Mouse (Mus musculus) brain, embryonic 14.5 days (tissue): ENCODE results near the gene Ppp4c. TPM values are rescaled to one million over a fixed set of nuclear protein-coding genes. Genes with fewer than 3 reads are reported as not detected.
A peak's percentile ranks its signal among the peaks of the same experiment; 100 is the strongest.

ENCODE experiments used
- DNase-seq: peaks from one replicate; pipeline ENCODE4 v3.0.0-alpha.2; 2011; ENCODE audit warnings: low read depth
- CTCF ChIP-seq: fragments of 200-500 bp; IDR thresholded peaks from 2 replicates; pipeline ENCODE4 v1.5.1; 2012; ENCODE audit warnings: inconsistent platforms, mild to moderate bottlenecking, moderate library complexity, borderline replicate concordance; ENCODE audit not compliant: insufficient read depth, insufficient read length; ENCODE audit errors: extremely low read depth
- POLR2A ChIP-seq: fragments of 200-500 bp; IDR thresholded peaks from 2 replicates; pipeline ENCODE4 v1.6.1; 2012; ENCODE audit warnings: mild to moderate bottlenecking, inconsistent platforms, borderline replicate concordance; ENCODE audit not compliant: poor library complexity, insufficient read depth, insufficient read length, severe bottlenecking; ENCODE audit errors: extremely low read depth
- polyA plus RNA-seq: library from polyadenylated mRNA; depleted of rRNA; stranded (reverse); fragments of >200 nt; gene quantifications from 2 replicates; pipeline ENCODE4 v1.2.3, GENCODE M21; 2012; rRNA removed

Ppp4c gene
- polyA plus RNA-seq, result 219 and 232 TPM in 2 replicates

DNA sequence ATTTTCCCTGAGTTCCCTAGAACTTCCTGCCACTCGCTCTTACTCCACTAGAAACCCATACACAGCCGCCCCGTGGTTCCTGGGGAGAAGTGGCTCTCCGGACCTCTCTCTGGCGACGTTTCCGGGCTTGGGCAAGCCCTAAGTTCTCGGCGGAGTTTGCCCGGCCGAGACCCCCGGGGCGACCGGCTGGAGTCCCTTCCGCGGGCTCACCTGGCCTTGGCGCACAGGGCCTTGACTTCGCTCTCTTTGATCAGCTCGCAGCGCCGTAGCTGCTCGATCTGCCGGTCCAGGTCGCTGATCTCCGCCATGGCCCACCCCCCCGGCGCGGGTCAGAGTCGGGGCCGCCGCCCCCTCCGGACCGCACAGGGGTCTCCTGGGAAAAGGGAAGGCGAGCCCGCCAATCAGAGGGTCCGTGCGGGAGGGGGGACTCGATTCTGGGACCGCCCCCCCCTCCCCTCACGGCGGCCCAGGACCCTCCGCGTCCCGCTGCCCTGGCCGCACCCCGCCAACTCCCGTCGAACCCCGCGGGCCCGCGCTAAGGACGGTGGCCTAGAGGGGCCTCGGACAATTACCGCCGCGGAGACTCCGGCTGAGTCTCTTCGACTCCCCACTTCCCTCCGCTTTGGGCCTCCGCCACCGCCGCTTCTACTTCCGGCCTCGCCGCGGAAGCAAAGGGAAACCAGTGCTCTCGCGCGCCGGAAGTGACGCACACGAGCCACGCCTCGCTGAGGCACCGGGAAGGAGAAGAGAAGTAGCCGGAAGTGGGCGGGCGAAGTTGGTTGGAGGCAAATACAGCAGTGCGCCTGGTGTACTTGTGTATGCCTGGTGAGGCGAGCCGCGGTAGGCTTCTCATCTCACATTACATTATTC is at the start of gene Ppp4c:
TSS of gene Ppp4c (minus strand) at position 646 of the 870 bp plus-strand sequence.
- peak; percentile 64 for TF ChIP-seq POLR2A
- no peak for TF ChIP-seq CTCF
- DNase-seq, result peak; percentile 99

DNA sequence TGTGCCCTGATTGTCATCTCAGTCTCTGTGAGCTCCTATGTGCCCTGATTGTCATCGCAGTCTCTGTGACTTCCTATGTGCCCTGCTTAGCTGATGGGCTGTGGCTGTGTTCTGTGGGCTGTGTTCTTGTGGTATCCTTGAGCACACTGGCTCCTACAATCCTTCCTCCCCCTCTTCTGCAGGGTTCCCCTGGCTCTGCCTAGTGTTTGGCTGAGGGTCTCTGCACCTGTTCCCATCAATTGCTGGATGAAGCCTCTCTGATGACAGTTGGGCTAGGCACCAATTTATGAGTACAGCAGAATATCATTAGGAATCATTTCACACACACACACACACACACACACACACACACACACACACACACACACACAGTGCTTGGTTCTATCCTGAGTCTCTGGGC is 41.0 kb upstream of the Ppp4c start:
- TF ChIP-seq POLR2A (no peak), CTCF (no peak)

DNA sequence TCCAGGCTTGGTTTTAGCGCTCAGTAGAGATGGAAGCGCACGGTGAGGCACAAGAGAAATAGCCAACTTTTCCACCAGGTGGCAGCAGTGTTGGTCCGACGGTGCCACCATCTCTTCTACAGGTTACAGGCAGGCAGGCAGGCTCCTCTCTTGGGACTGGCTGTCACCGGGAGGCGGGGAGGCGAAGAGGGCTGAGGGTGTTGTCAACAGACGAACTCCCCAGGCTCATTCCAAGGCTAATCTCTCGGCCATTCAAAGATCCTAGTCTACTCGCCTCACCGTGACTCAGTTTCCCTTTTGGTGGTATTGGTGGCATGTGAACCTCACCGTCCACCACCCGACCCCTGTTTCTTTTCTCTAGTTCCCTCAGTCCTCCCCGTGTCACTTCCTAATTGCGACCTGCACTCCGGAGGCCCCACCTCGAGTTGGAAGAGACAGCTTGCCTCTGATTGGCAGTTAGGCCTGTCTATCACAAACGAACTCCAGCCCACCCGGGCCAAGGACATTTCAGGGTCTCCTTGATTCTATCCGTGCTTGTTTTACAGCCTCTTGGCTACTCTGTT is 39.8 kb upstream of the Ppp4c start:
- TF ChIP-seq CTCF, result peak; percentile 90
- no peak for TF ChIP-seq POLR2A

More for the DNA sequence above, 41.0 kb upstream of the Ppp4c start:
- no peak for DNase-seq

DNA sequence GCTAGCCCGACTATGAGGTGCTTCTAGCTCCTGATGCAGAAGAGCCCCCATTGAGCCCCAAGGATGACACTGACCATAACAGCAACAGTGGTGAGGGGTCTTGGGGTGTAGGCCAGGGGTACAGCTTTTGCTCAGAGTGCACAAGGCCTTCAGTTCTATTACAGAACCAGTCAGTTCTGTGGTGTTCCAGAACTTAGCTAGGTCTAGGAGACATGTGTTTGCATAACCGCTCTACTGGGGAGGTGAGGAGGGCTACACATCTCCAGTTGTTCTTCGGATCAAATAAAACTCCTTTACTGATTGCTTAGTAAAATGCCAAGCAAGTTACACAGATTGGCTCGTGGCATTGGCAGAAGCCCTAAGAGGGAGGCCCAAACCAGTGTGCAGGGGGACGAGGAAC is 39.2 kb upstream of the Ppp4c start, which contains the start of gene 4930451I11Rik:
TSS of gene 4930451I11Rik (minus strand) at position 101 of the 400 bp plus-strand sequence.
- TF ChIP-seq CTCF (no peak), POLR2A (no peak)

More for the DNA sequence above, 39.8 kb upstream of the Ppp4c start:
- DNase-seq, result peak; percentile 90

DNA sequence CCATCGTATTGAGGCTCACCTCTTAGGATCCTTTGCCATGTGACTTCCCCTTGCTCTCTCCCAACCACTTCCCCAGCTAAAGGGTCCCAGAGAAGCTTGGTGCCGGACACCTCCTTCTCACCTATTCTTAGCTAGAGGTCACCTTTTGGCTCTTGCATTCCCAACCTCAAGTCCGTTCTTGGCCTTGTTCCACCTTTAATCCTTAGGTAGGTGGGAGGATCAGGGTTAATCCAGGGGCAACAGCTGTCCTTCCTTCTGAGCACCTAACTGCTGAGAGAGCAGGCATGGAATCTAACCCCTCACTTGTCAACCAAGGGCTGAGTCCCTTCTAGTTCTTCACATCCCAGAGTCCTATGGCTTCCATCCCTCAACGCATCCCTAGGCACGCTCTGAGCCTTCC is 33.7 kb upstream of the Ppp4c start:
- DNase-seq, result no peak
- TF ChIP-seq CTCF (no peak), POLR2A (no peak)

More for the DNA sequence above, 39.2 kb upstream of the Ppp4c start, which contains the start of gene 4930451I11Rik:
- DNase-seq, result no peak

DNA sequence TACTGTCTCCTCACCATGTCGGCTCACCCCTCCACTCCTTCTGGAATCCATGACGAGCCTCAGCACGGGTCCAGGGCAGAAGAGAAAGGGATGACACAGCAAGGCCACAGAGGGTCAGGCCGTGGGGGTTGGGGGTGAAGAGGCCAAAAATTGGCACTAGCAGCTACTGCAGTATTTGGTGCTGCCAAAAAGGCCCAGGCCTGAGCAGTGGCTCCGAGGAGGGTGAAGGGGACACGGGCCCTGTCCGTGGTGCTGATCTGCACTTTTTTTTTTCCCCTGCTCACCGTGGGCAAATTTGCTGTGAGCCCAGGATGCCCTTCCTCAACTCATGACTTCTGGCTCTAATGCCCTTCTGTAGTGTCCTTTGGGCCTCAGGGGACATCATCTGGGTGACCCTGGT is 33.1 kb upstream of the Ppp4c start:
- DNase-seq, result no peak
- TF ChIP-seq POLR2A (no peak), CTCF (no peak)

DNA sequence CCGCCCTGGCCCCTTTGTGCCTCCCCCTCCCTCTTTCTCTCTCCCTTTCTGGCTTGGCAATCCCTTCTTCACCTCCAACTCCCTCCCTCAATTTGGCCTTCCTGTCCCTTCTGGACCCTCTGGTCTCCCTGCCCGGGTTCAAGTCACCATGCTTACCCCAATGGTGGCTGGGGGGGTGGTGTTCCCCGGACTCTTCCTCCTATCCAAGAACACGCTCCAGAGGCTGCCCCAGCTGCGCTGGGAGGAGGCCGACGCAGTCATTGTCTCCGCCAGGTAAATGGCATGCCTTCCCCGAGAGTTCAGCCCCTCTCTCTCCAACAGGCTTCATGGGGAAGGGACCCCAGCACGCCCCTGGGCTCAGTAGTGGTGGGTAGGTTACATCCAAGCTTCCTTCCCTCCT is 31.6 kb upstream of the Ppp4c start:
- no peak for DNase-seq
- TF ChIP-seq POLR2A (no peak), CTCF (no peak)

DNA sequence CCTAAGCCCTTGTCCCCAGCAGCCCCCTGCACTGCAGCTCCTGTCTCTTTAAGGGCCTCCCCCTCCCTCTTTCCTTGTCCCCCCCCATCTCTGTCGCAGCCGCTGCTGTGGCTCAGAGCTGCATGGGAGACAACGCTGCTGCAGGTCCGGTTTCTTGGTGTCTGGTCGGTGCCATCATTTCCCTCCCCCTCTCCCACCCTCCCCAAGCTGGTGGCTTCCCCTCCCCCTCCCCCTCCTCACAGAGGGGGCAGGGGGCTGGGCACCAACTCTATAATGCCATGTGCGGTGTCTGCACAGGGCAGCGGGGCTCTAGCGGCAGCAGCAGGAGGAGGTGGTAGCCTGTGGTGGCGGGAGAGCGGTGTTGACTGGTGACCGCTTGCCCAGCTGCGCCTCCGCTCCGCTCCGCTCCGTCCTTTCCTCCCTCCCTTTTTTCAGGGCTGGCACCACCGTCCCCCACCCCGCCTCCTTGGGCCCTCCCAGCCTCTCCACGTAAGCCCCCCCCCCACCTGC is 31.0 kb upstream of the Ppp4c start:
- TF ChIP-seq POLR2A (peak; percentile 48; the same call in 1 of the 2 replicates), CTCF (no peak)
- DNase-seq, result peak; percentile 85

DNA sequence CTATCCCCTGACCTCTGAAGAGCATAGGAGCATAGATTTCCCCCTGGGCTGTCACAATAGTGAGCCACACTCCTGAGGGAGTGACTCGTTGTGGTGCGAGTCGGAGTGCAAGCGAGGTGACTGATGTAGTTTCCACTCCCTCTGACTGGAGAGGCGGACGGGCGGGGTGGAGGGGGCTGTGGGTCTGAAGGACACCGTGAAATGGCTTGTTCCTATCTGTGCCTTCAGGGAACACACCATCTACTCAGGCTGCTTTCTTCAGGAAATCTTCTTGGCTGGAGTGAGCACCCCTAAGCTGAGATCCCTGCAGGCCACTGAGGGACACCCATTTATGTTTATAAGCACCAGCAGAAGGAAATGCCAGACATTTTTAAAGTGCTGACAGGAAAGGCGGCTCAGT is 30.4 kb upstream of the Ppp4c start:
- no peak for DNase-seq
- TF ChIP-seq POLR2A, result no peak
- TF ChIP-seq CTCF, result no peak

DNA sequence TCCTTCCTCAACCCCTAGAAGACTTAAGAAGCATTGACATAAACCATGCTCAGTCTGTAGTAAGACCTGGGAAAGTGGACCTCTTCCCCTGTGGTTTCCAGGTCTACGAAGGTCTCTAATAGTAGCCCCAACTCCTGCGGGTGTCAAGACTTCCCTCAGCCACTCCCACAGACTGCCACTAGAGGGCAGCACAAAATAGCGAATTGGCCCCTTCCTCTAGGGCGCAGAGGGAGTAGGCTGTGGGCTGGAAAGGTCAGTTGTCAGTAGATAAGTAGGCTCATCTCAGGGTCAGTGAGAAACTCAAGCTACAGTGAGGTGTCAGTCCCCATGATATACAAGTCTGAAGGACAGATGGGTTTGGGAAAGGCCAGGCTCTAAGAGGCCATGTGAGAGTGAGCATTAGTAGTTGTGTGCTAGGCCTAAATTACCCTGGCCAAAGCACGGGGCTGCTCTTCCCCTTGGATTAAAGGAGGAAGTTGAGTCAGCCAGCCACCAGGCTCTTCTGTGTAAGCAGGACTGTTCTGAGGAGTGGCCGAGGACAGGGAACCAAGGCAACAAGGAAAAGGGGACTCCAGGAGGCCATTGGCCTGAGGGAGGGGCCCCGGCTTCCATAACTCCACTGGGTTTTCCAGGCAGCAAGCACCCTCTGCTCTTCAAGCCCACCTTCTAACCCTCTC is 29.7 kb upstream of the Ppp4c start:
- peak; percentile 84 for DNase-seq
- TF ChIP-seq POLR2A (no peak), CTCF (peak; percentile 98)

DNA sequence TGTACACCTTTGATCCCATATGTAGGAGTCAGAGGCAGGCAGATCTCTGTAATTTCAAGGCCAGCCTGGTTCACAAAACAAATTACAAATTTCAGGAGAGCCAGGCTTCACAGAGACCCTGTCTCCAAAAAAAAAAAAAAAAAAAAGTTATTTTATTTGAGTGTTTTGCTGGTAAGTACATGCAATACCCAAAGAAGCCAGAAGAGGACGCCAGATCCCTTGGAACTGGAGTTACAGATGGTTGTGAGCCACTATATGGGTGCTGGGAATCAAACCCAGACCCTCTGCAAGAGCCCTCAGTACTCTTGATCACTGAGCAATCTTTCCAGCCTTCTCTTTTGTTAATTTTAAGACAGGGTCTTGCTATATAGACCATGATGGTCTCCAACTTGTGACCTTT is 26.5 kb upstream of the Ppp4c start:
- no peak for DNase-seq
- TF ChIP-seq POLR2A (no peak), CTCF (peak; percentile 14; the same call in 1 of the 2 replicates)
